Mouse (Mus musculus): ENCODE data around the gene Per3.
A peak's percentile ranks its signal among the peaks of the same experiment; 100 is the strongest.

The Per3 gene

DNA sequence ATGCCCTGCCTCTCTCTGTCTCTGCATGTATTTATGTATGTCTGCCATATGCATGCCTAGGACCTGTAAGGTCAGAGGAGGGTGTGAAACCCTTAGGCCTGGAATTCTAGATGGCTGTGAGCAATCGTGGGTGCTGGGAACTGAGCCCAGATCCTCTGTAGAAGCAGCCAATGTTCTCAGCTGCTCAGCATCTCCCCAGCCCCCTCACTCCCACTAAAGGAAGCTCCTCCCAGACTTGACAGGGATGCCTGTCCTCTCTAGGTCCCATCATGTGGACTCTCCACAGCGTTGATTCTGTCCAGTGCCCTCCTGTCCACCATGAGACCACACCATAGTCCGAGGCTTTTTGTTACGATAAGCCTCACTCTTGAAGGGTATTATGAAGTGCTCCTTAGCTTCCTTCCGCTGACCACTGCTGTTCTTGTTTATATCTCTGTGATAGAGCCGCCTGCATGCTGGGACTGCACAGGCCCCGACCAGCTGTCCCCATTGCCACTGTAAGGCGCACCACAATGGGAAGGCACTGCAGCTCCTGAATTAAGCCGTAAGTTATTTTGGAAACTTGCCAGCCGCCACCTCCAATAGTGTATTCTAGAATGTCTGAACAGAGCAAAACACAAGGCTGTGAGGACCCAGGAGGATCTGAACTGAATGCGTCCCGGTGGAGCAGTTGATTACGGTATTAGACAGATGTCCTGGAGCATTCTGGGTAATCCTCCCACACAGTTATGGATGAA lies 87.9 kb downstream of the Per3 start:
- DNase-seq, result peak; percentile 16
